Mouse (Mus musculus) gastrocnemius, postnatal 36 days (tissue): Measurements from ENCODE around the gene Myo1d. TPM values are rescaled to one million over a fixed set of nuclear protein-coding genes. Genes with fewer than 3 reads are reported as not detected.

Experiments used
- DNase-seq, 2 experiments: peaks; one replicate each; pipeline ENCODE4 v3.0.0; 2022
- intact Hi-C: fragments of 180-260 bp; cut with DNase I; formaldehyde crosslinking; loops from one replicate; pipeline ENCODE4 v1.15.1; 2025
- total RNA-seq, 2 experiments: library from RNA; stranded (reverse); gene quantifications; 2 replicates each; pipeline ENCODE4 v1.2.3; 2021

Gene Myo1d
- total RNA-seq, 2 experiments from 2014 or later, result 3.0 to 3.5 TPM

DNA sequence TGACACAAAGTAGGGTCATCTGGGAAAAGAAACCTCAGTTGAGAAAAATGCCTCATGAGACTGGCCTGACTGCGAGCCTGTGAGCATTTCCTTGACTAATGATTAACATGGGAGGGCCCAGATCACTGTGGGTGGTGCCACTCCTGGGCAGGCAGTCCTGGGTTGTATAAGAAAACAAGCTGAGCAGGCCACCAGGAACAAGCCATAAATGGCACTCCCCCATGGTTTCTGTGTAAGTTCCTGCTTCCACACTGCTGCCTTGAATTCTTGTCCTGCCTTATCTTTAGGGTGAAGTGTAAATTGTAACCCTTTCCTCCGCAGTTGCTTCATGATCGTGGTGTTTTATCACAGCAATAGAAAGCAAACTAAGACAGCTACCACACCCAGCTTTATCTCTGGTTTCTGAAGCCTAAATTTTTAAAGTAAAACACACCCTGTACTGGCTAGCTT, 4.5 kb upstream of the Myo1d start:
- no peak for DNase-seq

DNA sequence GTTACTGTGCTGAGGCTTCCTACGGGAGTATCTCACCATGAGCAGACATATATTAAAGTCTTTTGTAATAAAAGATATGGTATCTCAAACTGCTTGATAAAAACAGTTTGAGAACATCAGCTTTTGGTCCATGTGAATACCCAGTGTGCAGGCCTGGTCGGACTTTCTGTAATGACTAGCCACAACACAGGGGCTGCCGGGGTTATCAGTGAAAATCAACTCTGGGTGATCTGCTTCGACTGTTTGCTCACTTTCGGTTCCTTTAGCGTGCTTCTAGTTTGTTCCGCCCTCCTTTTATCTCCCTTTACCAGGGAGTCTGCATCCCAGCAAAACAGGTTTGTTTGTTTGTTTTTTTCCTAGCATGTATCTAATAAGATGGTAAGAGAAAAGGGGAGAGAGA, 3.6 kb upstream of the Myo1d start:
- no peak for DNase-seq
- intact Hi-C loops, result loop anchor here (5.0 kb wide), 1 partner anchor 86 kb away; no protein-coding TSS in a partner anchor

More for the DNA sequence above, 4.5 kb upstream of the Myo1d start:
- intact Hi-C loops, result loop anchor here (5.0 kb wide), 1 partner anchor 87 kb away; no protein-coding TSS in a partner anchor

DNA sequence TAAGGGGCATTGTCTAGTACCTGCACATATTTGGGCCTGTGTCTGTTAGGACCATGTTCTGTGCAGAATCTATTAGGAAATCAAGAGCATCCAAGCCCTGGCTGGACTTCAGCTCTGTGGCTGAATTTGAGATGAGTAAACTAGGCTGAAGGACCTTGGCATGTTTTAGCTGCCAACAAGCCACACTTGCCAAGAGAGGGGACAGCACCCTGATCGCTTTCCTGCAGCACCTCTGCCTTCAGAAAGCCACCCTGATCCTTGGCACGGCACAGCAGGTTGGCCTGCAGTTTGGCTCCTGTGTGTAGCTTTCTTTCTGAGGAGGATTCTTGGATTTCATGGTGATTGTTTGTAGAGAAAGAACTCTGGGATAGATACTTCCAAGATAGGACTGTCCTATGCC, 1.7 kb upstream of the Myo1d start:
- no peak for DNase-seq
- intact Hi-C loops, result loop anchor here (5.0 kb wide), 1 partner anchor 84 kb away; no protein-coding TSS in a partner anchor

DNA sequence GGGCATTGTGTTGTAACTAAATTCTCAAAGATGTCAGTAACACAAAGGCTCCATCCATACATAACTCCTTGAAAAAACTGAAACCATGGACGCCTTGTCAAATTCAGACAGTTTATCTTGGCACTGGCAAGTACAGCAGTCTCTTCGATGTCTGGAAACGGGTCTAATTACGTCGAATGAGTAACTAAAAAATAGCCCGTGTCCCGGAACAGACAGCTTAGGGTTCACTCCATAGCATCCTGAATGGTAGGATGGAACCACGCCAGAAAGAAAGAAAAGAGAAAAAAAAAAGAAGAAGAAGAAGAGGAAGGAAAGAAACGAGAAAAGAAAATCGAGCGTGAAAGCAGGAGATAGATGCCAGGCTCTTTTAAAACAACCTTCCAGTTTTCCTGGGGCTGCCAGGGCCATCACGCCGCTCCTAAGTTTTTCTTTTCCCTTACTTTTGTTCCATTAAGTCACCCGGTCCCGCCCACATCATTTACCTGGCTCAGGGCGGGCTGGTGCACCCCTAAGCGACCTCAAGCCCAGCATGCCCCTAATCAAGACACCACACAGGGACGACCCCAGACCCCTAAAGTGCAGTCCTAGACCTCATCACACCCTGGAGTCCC, 804 bp downstream of the Myo1d start:
- no peak for DNase-seq
- intact Hi-C loops, result no loop called here

DNA sequence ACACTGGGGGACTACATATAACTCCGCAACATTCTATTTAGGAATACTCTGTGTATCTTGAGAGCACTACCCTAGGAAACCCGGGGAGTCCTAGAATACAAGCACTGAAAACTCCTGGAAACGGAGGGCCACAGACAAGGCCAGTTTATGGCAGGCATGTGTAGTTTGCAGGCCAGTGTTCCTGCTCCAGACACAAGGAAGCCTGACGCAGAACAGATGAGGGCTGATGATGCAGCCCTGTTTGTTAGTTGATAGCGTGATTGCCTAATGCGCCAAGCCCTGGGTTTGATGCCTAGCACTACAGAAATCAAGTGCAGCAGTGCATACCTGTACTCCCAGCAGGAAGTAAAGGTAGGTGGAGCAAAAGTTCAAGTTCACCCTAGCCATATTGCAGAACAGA, 1.7 kb downstream of the Myo1d start:
- DNase-seq, result no peak
- intact Hi-C loops, result no loop called here

DNA sequence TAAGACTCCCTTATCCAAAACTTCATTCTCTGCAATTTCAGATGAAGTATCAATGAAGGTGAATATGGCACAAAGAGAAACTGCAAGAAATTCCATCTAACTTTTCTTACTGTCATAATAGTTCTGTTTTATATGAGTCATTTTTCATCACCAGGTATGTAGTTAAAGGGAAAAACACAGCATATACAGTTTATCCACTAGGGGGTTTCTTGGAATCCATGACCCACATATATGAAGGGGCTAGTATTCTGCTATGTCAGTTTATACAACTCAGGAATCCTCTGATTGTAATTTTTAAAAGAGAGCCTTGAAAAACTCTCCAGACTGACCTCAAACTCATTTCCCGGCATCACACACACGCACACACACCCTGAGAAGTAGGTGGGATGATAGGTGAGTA, 2.1 kb downstream of the Myo1d start:
- intact Hi-C loops, result no loop called here
- DNase-seq, result no peak

DNA sequence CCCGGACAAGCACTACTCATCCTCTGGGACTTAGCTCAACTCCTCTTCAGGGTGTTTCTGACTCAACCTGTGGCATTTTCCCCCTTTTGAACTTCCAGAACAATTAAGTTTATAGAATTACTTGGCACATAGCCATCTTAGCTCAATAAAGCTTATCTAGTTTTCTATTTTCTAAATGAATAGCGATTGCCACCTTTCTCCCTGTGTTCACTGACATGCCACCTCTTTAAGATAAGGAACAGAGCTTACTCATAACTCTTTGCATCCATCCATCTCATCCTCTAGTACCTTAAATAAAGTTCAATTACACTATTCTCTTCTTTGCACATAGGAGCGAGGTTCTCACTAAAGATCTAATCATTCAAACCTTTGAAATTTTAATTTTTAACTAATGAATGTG, 4.3 kb downstream of the Myo1d start:
- DNase-seq, result no peak
- intact Hi-C loops, result no loop called here

DNA sequence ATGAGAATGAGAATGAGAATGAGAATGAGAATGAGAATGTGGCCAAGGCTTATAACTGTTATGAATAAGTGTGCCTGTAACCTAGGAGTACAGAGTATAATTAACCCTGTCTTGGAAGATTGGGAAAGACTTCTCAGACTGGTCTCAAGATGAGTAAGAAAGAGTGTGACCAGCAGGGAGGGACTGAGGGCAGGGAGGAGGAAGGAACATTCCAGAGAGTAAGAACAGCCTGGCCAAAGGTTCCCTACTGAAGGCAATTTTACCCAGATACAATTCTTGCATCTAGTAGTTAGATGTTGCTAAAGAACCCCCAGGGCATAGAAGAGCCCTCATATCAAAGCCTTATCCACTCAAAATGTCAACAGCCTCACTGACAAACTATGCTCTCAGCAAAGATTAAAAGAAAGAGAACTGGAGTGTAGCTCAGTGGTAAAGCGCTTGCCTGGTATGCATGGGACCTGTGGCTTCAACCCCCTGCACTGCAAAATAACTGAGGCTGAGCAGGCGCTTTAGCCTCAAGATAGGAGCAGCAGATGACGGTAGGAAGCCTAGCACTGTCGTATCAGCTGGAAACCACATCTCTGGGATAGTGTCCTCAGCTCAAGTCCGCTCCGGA, 7.1 kb downstream of the Myo1d start:
- intact Hi-C loops, result no loop called here
- no peak for DNase-seq

DNA sequence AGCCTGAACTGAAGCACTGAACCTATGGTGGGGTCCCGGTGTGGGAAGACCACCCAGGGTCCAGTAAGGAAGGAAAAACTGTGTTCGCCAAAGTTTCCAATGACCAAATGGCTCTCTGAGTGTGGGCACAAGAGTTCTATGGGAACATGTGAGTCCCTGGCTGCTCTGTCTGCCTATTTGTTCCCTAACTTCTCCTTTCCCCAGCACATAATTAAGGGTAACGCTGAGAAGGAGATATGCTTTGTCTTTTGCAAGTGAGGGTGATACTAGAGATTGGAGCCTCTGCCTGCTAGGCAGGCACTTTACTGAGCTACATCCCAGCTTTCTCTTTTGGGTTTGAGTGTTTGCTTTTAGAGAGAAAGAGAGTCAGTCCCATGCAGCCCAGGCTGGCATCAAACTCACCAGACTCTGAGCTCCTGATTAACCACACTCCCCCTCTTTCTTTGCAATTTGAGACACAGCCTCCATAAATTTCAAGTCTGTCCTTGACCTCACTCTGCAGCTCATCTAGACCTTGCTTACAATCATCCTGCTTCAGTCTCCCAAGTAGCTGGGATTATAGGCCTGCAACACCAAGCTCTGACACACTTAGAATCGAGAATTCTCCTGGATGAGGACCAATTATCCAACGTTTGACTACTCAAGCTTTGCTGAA, 8.1 kb downstream of the Myo1d start:
- intact Hi-C loops, result no loop called here

DNA sequence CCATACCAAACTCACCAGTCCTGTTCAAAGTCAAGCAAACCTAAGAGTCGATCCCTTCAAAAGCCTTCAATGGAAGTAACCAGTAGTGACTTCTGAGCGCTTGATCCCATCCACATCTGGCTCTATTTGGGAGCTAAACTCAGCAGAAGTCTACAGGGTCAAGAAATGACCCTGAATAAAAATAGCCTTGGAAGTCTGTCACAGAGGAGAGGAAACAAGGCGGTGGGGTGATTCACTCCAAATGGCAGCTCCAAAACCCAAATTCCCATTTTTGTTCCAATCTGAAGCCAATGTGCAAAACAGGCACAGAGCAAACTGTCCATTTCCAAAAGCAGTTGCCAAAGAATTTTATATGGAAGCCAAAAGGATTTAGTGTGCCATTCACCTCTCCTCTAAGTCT, 8.6 kb downstream of the Myo1d start:
- intact Hi-C loops, result no loop called here
- DNase-seq, result no peak

More for the DNA sequence above, 8.1 kb downstream of the Myo1d start:
- no peak for DNase-seq

DNA sequence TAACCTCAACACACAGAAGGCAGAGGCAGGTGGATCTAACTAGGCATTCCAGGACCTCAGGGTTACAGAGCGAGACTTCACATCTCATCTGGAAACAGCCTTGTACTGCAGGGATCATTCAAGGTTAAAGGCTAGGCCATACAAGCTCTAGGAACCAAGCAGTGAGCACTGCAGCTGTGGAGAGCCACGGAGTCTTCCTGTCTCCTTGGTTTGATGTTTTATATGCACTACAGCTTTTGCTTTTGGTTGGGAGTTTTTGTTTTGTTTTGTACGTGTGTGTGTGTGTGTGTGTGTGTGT, 12.6 kb downstream of the Myo1d start:
- no peak for DNase-seq
- intact Hi-C loops, result no loop called here

DNA sequence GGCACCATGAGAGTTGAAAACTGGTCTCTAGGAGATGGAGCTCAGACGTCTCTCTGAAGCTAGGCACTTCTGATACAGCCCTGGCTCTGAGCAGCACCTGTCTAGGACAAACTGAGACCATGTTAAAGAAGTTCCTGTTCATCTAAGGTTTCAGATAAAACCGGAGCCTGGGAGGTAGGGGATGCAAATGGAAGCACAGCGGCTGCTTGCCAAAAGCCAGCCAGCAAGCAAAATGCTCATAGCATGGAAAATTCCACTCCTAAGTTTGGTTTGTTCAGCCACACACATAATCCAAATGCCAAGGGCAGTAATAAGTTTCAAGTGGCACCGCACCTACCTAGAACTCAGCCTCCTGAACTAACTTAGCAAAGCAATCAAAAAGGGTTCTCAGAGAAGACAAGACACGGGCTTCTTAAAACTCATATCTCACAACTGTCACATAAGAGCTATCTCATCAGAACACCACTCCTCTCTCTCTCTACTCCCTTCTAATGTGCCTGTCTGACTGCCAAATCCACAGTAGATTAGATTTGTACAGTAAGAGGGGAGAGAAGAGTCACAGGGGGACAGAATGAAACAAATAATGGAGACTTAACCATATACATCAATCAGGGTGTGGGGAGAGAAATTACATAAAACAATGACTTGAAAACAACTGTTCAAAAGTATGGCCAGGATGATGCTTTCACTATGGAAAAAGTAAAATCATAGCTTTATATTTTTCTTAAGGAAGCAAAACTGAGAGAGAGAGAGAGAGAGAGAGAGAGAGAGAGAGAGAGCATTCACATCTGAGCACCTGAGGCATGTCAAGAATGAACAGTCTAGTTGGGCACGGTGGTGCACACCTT, 13.1 kb downstream of the Myo1d start:
- DNase-seq, result no peak
- intact Hi-C loops, result no loop called here

DNA sequence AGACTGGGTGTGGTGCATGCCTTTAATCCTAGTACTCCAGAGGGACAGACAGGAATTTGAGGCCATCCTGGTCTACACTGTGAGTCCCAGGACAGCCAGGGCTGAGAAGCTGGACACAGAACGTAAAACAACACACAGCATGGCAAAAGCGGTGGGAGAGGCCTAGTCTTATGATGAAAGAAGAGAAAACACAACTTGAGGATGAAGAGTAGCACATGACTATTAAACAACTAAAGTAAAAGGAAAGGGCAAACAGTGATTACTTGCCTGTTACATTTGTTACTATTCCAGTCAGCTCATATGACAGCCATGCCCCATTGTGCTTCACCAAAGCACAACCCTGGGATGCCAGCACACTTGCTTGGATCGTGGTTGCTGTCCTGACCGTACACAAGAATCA, 13.8 kb downstream of the Myo1d start:
- intact Hi-C loops, result no loop called here
- DNase-seq, result no peak

DNA sequence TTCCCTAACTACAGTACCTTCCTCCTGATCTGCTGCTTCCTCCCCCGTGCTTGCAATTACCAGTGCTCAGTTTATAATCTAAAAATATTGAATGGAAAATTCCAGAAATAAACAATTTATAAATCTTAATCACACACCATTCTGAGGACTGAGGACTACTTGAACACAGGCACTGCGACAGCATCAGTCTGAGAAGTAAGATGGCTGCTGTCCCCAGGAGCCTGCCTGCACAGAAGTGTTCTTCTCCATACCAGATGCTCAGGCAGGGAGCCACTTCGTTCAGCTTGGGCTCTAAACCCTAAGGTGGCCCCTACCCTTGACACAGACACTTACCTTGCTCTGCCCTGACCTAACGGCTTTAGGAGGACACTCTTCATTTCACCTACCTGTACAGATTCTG, 17.8 kb downstream of the Myo1d start:
- no peak for DNase-seq
- intact Hi-C loops, result no loop called here

DNA sequence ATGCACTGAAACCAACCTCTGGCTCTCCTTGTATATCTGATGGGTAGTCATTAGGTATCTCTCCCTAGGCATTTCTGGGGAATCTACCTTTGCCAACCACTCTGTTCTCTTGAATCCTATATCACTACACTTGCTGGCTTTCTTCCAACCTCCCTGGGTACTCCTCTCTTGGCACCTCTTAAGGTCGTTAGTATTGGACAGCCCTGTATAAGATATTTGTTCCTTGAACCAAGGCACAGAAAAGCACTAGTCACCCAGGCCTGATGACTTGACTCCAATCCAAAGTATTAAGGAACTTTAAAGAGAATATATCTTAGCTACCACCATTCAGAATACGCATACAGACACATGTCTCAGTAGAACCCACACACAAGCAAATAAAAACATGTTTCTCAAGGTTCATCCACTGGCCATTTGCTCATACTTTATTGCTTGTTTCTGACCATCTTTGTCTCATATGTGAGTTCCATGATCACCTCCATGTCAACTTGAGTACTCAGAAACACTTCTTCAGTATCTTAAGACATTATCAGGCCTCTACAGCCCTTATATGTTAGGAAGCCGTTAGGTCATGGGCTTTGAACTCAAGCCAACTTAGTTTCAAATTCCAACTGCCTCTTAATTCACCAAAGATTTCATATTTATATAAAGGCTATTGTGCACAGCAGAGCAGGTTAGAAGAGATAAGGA, 18.4 kb downstream of the Myo1d start:
- intact Hi-C loops, result no loop called here
- DNase-seq, result no peak

DNA sequence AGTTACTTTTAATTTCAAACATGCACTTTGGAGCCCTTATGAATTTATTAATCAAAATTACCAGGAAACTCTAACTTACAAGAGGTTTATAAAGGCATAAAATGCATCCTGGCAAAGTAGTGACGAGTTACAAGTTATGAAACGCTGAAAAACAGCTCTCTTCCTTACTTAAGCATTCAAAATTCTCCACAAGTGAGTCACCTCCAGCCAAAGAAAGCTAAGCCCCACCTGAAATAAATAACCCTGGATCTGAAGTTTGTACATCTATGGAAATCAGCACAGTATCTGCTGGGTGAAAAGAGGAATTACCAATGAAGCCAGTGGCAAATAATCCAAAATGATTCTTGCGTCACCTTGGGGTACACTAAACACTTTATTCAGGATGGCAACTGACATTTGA, 20.8 kb downstream of the Myo1d start:
- intact Hi-C loops, result no loop called here
- DNase-seq, result no peak

DNA sequence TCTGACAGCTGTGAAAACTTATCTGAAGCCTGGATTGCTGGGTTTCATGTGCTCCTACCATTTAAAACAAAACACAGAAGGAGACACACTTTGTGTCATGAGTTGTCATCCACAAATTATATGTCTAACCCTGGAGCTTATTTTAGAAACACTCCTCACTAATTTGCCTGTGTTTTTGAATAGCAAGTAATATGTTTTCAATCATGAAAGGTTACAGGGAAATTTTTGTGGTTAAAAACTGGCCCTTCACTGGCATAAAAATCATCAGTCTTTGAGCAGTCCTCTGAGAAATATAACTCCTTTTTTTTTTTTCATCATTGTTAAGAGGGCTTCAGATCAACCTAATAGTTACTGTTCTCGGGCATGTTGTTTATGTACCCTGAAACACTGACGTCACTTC, 25.6 kb downstream of the Myo1d start:
- DNase-seq, result no peak

DNA sequence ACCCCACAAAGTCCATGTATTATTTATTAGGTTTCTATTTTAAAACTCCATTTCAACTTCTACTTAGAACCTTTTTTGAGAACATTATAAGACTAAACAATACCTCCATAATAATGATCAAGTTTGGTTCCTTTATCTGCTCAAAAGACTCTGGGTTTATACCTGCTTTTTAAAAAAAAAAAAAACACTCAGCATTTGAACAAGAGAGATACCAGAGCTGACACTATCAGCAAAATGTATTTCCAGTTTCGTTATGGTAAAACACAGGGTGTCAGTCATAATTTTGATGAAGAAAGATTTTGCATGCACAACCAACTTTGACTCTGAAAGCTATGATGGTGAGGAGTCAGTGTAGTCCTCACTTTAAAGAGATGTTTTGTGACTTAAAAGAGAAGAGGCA, 28.7 kb downstream of the Myo1d start:
- intact Hi-C loops, result no loop called here

More for the DNA sequence above, 25.6 kb downstream of the Myo1d start:
- intact Hi-C loops, result no loop called here

DNA sequence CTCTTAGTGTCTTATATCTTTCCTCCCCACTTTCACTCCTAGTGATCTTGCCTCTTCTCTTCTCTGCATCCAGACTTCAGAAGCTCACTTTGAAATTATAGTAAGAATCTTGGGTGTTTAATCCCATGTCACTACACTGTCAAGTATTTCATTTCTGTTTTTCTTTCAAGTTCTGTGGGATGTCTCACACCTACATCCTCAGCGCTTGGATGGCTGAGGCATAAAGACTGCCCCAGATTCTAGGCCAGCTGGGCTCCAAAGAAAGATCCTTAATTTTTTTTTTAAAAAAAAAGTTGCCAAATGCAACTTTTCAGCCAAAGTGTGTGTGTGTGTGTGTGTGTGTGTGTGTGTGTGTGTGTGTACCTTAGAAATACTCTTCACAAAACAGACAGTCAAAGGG, 30.6 kb downstream of the Myo1d start:
- intact Hi-C loops, result no loop called here
- no peak for DNase-seq

More for the DNA sequence above, 28.7 kb downstream of the Myo1d start:
- DNase-seq, result no peak

DNA sequence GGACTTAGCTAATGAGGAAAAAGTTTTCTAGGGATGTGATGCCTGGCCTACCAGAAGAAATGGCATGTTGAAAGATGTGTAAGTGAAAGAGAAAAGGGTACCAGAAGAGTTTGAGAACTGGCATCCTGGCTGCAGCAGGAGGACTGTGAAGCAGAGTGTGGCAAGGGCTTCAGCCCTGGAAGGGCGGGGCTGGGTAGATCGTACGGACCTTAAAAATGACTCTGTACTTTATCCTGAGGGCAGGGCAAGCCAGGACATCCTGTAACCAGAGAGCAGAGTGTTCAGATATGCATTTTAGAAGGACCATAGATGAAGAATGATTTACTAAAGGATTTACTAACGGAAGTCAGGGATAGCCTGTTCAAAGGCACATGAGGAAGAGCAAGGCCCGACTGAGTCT, 34.4 kb downstream of the Myo1d start:
- no peak for DNase-seq
- intact Hi-C loops, result no loop called here
